Mouse (Mus musculus) midbrain, embryonic 14.5 days (tissue): ENCODE results near the gene Tmem204. TPM values are rescaled to one million over a fixed set of nuclear protein-coding genes. Genes with fewer than 3 reads are reported as not detected.

Source experiments
- ATAC-seq: fragments of 200-750 bp; cut with Nextera tagmentation; 2 replicates; pipeline ENCODE4 v1.8.0; 2017; ENCODE audit warnings: moderate number of reproducible peaks, moderate library complexity; ENCODE audit not compliant: low FRiP score, low TSS enrichment
- DNase-seq: peaks from one replicate; pipeline ENCODE4 v3.0.0-alpha.2; 2015
- H3K27ac ChIP-seq: fragments of 300-500 bp; sonication (generic); replicated peaks from 2 replicates; pipeline ENCODE4 v1.5.1; 2014; ENCODE audit warnings: mild to moderate bottlenecking, low read depth, low read length, moderate library complexity
- H3K27me3 ChIP-seq: fragments of 300-500 bp; sonication (generic); 2 replicates; pipeline ENCODE4 v1.6.1; 2014; ENCODE audit warnings: low read length, control low read depth, mixed read lengths; ENCODE audit not compliant: control insufficient read depth, insufficient read depth
- H3K36me3 ChIP-seq: fragments of 300-500 bp; sonication (generic); 2 replicates; pipeline ENCODE4 v1.6.1; 2014; ENCODE audit warnings: low read length, control low read depth; ENCODE audit not compliant: control insufficient read depth, insufficient read depth
- H3K4me1 ChIP-seq: fragments of 300-500 bp; sonication (generic); 2 replicates; pipeline ENCODE4 v1.6.1; 2014; ENCODE audit warnings: mild to moderate bottlenecking, antibody characterized with exemption, low read length, control low read depth; ENCODE audit not compliant: control insufficient read depth, insufficient read depth
- H3K4me2 ChIP-seq: fragments of 300-500 bp; sonication (generic); 2 replicates; pipeline ENCODE4 v1.6.1; 2014; ENCODE audit warnings: mild to moderate bottlenecking, low read length, moderate library complexity
- H3K4me3 ChIP-seq: fragments of 300-500 bp; sonication (generic); replicated peaks from 2 replicates; pipeline ENCODE4 v1.5.1; 2014; ENCODE audit warnings: low read depth, low read length
- H3K9ac ChIP-seq: fragments of 300-500 bp; sonication (generic); replicated peaks from 2 replicates; pipeline ENCODE4 v1.6.1; 2014; ENCODE audit warnings: mild to moderate bottlenecking, low read length, moderate library complexity
- H3K9me3 ChIP-seq: fragments of 300-500 bp; sonication (generic); 2 replicates; pipeline ENCODE4 v1.6.1; 2016; ENCODE audit warnings: low read length, control low read depth, mixed read lengths; ENCODE audit not compliant: control insufficient read depth
- WGBS: fragments of 180-500 bp; shearing (Covaris S2); extraction: QIAGEN DNeasy Blood & Tissue Kit; methylation state at CpG from one replicate; pipeline ENCODE4 v1.1.7; 2014; 5-methylcytosine and 5-hydroxymethylcytosine counted together
- polyA plus RNA-seq: library from polyadenylated mRNA; unstranded; fragments of >200 nt; fragmentation: Nextera tagmentation; extraction: Ambion mirVana; gene quantifications from 2 replicates; pipeline ENCODE4 v1.2.1, GENCODE M21; 2014

Gene Tmem204
- polyA plus RNA-seq, 1 experiment from 2014 or later = 10.8 TPM

DNA sequence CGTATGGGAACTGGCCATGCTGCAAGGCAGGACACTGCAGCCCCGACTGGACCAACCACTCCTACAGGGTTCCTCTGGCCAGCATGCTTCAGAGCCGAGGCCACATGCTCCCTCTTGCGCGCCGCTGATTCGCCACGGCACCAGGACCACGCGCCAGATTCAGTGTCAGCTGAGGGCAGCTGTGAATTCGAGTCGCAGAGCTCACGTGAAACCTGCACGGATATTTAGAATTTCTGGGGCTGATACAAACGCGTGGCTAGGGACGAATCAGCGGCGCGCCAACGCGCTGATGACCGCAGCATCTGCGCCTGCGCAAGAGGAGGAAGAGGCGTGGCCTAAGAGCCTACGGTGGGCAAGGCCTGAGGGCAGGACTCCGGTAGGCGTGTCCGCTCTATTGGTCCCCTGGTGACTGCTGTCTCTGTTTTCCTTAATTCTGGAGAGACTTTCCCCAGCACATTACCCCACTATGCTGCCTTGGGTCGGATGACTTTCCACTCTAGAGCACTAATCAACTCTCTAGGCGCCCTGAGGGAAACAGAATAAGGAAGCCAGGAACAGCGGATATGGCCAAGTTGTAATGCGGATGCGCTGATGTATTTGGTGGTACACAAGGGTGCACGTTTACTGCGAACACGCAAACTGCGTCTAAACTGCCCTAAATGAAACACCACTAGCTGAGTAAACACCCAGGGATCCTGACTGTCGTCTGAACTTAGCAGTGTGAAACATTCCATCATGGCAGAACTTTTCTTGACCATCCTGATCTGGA, 32.5 kb upstream of the Tmem204 start, which contains the start of gene Telo2:
TSS of gene Telo2 (minus strand) at position 304 of the 769 bp plus-strand sequence.
- peak; percentile 96 for DNase-seq
- Histone ChIP-seq H3K4me3 (peak within 1 kb of the TSS; percentile 63), H3K27me3 (no peaks in the 10 kb centered on the region), H3K9me3 (no peaks in the 10 kb centered on the region), H3K27ac (peak within 1 kb of the TSS; percentile 94), H3K4me1 (peaks cover 8% of the 10 kb centered on the region), H3K4me2 (peak within 1 kb of the TSS; percentile 99), H3K36me3 (peaks cover 4% of the 10 kb centered on the region), H3K9ac (peak within 1 kb of the TSS; percentile 77)
- WGBS = 5% methylated on average over 40 of the region's 40 CpGs
- ATAC-seq = peak; percentile 90

DNA sequence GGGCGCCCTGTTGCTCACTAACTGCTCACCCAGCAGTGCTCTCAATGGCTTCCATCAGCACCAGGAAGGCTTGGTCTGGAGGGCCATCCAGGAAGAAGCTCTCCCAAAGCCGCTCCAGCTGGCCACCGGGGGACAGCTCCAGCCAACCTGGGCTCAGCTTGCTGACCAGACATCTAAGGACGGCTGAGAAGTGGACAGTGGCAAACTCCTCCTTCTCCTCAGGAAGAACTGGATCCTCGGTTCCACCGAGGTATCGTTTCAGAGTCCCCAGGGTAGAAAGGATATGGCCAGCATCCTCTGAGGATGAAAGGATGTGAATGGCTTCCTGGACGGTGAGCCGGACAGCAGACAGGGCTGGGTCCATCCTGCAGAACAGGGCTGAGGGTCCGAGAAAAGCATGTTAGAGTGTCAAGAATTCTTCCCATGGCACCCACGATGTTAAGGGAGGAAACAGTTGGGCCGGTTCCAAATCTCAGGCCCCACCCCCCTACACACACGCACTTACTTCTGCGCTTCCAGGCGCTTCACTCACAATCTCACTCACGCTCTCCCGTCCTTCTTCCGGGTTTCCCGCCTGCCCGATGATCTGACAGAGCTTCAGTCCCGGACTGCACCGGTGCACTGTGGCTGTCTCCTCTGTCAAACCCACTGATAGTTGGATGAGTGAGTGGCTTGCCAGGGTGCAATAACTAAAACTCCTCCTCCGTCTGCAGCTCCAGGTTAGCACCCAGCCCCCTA, 31.7 kb upstream of the Tmem204 start:
- peak; percentile 64 for ATAC-seq
- Histone ChIP-seq H3K27me3 (no peaks in the 10 kb centered on the region), H3K4me3 (peak overlapping the region; percentile 63), H3K36me3 (peaks cover 11% of the 10 kb centered on the region), H3K9me3 (no peaks in the 10 kb centered on the region), H3K4me2 (peak overlapping the region; percentile 99), H3K9ac (peak overlapping the region; percentile 77), H3K4me1 (peaks cover 8% of the 10 kb centered on the region), H3K27ac (peak overlapping the region; percentile 94)
- no peak for DNase-seq
- WGBS = 16% methylated on average over 23 of the region's 23 CpGs

DNA sequence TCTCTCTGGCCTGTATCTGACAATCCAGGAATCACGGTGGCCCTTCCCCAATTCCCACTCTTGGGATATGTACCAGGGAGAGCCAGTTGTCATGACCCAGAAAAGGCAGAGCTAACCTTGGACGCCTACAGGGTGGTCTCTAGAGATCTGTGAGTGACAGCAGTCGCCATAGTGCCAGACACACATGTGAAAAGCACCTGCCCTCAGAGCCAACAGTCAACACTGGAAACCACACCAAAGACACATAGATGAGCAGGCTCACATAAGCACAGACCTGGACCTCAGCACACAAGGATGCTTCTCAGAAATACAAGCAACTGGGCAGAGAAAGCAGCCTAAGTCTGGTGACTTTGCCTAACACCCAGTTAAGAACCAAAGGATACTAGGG, 29.0 kb upstream of the Tmem204 start:
- no peak for ATAC-seq
- Histone ChIP-seq H3K36me3 (peaks cover 29% of the 10 kb centered on the region), H3K27ac (no peak overlapping the region), H3K27me3 (no peaks in the 10 kb centered on the region), H3K9me3 (no peaks in the 10 kb centered on the region), H3K4me2 (no peak overlapping the region), H3K9ac (no peak overlapping the region), H3K4me1 (peaks cover 8% of the 10 kb centered on the region), H3K4me3 (no peak overlapping the region)
- no peak for DNase-seq
- WGBS = 81% methylated on average over 3 of the region's 3 CpGs

DNA sequence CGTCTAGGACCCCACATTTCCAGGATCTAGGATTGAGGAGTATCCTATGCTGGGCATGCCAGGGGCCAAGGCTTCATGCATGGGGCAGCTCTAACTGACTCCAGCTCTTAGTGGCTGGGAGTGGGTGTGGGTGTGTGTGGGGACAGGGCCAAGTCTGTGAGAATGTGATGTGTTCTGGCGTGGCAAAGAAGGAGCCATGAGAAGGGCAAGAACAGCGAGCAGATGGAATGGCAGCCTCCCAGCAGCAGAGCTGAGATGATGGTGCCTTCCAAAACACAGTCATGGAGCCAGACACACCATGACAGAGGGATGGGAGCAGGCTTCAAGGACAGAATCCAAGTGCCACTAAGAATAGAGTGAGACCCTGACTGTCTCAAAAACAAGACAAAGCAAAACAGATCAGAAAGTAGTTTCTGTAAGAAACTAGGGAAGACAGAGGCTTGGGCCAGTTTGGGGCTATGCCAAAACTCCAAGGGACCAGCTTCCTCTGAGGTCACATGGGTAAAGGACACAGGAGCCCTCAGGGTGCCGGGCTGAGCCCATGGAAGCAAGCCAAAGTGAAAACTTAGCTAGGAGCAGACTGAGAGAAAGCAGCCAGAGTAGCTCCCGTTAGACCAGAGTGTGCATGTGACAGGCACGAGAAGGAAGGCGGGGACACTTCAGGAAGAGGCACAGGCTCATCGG, 28.5 kb upstream of the Tmem204 start:
- DNase-seq (no peak), ATAC-seq (no peak)
- no peaks in the 10 kb centered on the region for H3K27me3 ChIP-seq
- WGBS = 89% methylated on average over 8 of the region's 8 CpGs
- no peak overlapping the region for H3K27ac ChIP-seq
- peaks cover 34% of the 10 kb centered on the region for H3K36me3 ChIP-seq
- H3K4me2 ChIP-seq = no peak overlapping the region
- no peaks in the 10 kb centered on the region for H3K9me3 ChIP-seq
- peaks cover 8% of the 10 kb centered on the region for H3K4me1 ChIP-seq
- H3K4me3 ChIP-seq = no peak overlapping the region
- H3K9ac ChIP-seq = no peak overlapping the region

DNA sequence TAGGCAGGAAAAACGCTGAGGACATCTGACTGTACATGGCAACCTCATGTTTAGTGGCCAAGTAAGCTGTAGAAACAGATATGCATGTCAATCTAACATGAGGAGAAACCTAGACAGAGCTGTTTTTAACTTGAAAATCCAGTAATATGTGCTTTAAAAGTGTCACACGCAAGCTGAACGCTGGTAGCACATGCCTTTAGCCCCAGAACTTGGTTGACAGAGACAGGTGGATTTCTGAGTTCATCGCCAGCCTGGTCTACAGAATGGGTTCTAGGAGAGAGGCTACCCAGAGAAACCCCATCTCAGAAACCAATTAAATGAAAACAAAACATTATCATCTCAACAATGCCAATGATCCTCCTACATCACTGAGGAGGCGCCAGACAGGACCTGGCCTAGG, 27.8 kb upstream of the Tmem204 start:
- Histone ChIP-seq H3K4me3 (no peak overlapping the region), H3K36me3 (peaks cover 41% of the 10 kb centered on the region), H3K9ac (no peak overlapping the region), H3K4me2 (no peak overlapping the region), H3K9me3 (no peaks in the 10 kb centered on the region), H3K27me3 (no peaks in the 10 kb centered on the region), H3K4me1 (peaks cover 8% of the 10 kb centered on the region), H3K27ac (no peak overlapping the region)
- WGBS = 94% methylated on average over 5 of the region's 5 CpGs
- DNase-seq = no peak
- no peak for ATAC-seq

DNA sequence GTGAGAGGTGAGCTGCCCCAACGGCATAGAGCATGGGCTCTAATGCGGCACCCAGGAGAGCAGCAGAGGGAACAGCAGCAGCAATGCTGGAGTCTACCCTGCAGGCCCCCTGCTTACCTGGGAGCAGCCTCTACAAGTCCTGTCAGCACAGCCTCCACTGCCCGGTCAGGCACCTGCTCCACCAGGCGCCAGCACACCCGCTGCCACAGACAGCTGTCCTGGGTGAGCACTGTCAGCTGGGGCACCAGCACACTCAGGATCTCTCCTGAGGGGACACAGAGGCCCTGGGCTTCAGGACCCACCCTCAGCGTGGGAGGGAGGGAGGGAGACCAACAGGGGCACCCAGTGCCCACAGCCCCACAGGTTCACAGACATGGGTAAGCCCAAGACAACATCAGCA, 27.2 kb upstream of the Tmem204 start:
- ATAC-seq (no peak), DNase-seq (no peak)
- peaks cover 8% of the 10 kb centered on the region for H3K4me1 ChIP-seq
- H3K27me3 ChIP-seq = no peaks in the 10 kb centered on the region
- H3K9ac ChIP-seq = no peak overlapping the region
- WGBS = 96% methylated on average over 6 of the region's 6 CpGs
- no peak overlapping the region for H3K4me3 ChIP-seq
- peaks cover 47% of the 10 kb centered on the region for H3K36me3 ChIP-seq
- H3K4me2 ChIP-seq = no peak overlapping the region
- H3K9me3 ChIP-seq = no peaks in the 10 kb centered on the region
- H3K27ac ChIP-seq = no peak overlapping the region

DNA sequence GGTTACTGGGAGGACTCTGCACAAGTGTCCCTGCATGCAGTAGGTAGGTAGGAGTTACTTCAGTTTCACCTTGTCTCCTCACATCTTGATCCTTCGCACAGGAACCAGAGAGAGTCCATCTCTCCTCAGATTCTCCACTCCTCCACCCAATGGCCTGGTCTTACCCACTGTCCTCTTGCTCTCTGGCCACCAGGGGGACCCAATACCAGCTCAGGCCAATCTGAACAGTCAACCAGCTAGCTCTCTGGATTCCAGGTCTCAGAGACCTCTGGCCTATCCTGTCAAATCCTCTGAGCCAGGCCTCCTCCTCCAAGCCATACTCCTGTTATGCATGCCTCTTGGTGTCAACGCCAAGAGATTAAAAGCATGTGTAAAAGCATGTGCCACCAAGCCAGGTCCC, 26.2 kb upstream of the Tmem204 start:
- H3K9me3 ChIP-seq = no peaks in the 10 kb centered on the region
- 83% methylated on average over 2 of the region's 2 CpGs for WGBS
- H3K4me2 ChIP-seq = no peak overlapping the region
- H3K36me3 ChIP-seq = peaks cover 57% of the 10 kb centered on the region
- no peaks in the 10 kb centered on the region for H3K27me3 ChIP-seq
- H3K27ac ChIP-seq = no peak overlapping the region
- ATAC-seq = no peak
- peak; percentile 57 for DNase-seq
- peaks cover 1% of the 10 kb centered on the region for H3K4me1 ChIP-seq
- no peak overlapping the region for H3K4me3 ChIP-seq
- H3K9ac ChIP-seq = no peak overlapping the region

DNA sequence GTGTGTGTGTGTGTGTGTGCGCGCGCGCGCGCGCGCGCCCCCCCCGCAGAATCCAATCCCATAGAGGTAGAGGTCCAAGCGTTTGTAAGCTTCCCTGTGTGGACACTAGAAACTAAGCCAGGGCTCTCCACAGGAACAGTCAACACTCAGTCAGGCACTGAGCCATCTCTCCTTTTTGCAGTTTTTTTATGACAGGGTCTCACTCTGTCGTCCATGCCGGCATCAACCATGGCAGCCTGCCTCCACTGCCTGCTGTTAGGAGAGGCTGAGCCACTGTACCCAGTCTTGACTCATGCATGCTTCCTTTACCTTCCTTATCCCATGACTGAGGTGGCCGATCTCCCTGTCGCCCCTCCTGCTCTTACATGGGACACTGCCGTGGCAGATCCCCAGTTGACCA, 24.4 kb upstream of the Tmem204 start:
- no peak overlapping the region for H3K4me2 ChIP-seq
- ATAC-seq = no peak
- no peaks in the 10 kb centered on the region for H3K4me1 ChIP-seq
- no peak for DNase-seq
- H3K36me3 ChIP-seq = peaks cover 72% of the 10 kb centered on the region
- no peak overlapping the region for H3K4me3 ChIP-seq
- no peaks in the 10 kb centered on the region for H3K27me3 ChIP-seq
- no peaks in the 10 kb centered on the region for H3K9me3 ChIP-seq
- WGBS = 88% methylated on average over 16 of the region's 16 CpGs
- H3K9ac ChIP-seq = no peak overlapping the region
- no peak overlapping the region for H3K27ac ChIP-seq
